Mouse (Mus musculus) natural killer cell, adult 2 months (primary cell): ENCODE measurements around the gene Hephl1.
"Not testable (repeated sequence)": the region's sequence is repeated elsewhere in the genome, so short reads cannot be mapped to it uniquely, and the experiment has no call there.

Experiments used
- DNase-seq, 2 experiments: peaks; one replicate each; pipeline ENCODE4 v3.0.0; 2022; ENCODE audit warnings: low spot score in 2 of 2

The Hephl1 gene

GRCm38 (mm10) chr9:15112008-15112407, at the start of gene Hephl1:
Gene Hephl1 (minus strand): TSS chr9:15112108.
- DNase-seq = no peak

GRCm38 (mm10) chr9:15149246-15149926, 37.5 kb upstream of the Hephl1 start:
- no peak for DNase-seq

DNA sequence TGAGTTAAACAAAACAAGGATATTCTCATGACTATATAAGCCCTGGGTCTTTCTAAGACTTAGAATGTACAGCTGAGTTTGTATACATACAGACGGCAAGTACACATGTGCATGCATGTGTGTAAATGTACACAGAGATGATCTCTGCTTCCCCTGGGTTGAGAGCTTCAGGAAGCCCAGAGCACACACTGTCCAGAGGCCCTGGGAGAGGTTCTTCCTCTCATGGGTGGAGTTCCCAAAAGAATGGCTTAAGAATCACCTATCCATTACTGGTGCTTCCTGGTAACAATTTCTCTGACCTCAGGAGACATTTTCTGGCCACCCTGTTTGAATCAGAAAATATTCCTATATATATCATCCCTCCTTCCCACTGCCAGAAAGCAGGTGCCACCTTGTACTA, 28.6 kb upstream of the Hephl1 start:
- DNase-seq = no peak

GRCm38 (mm10) chr9:15125897-15126296, 14.0 kb upstream of the Hephl1 start:
- no peak for DNase-seq

GRCm38 (mm10) chr9:15122431-15122830, 10.5 kb upstream of the Hephl1 start:
- no peak for DNase-seq

GRCm38 (mm10) chr9:15120841-15121358, 9.0 kb upstream of the Hephl1 start:
- DNase-seq = no peak

DNA sequence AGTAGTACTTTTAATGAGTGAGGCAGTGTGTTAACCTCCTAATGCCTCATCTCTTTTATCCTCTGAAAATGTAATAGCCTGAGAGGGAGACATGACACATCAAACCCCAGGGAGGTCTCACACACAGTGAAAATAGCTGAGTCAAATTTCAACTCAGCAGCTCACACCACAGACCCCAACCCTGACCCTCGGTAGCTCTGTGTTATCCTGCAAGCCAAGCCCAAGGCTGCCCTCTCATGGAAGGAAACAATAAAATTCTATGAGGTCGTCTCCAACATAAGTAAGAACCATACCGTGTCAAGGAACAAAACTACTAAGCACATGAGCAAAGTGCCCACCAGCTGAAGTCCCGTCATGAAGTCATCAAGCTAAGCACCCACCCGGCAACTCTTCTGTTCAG, 8.3 kb upstream of the Hephl1 start:
- no peak for DNase-seq

DNA sequence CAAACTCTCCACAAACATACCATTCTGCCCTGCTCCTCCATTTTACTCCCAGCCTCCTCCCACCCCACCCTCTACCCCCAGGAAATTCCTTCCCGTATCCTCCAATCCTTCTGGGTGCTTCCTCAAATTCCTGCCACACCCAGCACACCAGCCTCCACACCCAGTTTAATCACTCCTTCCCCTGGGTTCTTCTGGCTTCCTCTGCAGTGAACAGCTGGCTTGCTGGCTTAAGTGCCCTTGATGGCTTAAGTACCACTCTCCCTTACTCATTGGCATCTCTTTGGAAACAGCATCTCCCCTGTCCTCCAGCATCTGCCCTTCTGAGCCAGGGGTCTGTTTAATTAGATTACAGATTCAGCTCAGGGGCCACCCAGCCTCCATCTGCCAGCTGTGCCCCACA, 7.6 kb upstream of the Hephl1 start:
- DNase-seq = no peak

GRCm38 (mm10) chr9:15116165-15116564, 4.3 kb upstream of the Hephl1 start:
- DNase-seq = no peak

DNA sequence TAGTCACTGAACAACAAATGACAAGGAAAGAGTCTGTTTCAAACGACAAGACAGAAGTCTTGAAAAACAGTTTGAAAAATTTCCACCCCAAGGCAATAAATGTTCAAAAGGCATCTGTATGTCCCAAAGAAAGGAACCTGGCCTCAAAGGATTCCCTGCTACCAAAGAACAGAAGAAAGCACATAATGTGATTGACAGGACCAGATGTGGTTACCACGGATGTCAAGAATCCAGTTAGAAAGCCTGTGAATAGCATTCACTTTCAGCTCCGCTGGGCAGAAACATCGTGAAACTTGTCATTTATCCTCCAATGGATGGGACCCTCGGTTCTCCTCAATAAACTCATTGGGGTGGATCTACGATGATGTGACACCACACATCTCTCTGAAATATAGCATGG, 2.2 kb upstream of the Hephl1 start:
- DNase-seq = no peak

- DNase-seq = no peak
Observed at GRCm38 (mm10) chr9:15108101-15108500, 3.8 kb downstream of the Hephl1 start.

GRCm38 (mm10) chr9:15105136-15105535, 6.8 kb downstream of the Hephl1 start:
- DNase-seq = no peak

DNA sequence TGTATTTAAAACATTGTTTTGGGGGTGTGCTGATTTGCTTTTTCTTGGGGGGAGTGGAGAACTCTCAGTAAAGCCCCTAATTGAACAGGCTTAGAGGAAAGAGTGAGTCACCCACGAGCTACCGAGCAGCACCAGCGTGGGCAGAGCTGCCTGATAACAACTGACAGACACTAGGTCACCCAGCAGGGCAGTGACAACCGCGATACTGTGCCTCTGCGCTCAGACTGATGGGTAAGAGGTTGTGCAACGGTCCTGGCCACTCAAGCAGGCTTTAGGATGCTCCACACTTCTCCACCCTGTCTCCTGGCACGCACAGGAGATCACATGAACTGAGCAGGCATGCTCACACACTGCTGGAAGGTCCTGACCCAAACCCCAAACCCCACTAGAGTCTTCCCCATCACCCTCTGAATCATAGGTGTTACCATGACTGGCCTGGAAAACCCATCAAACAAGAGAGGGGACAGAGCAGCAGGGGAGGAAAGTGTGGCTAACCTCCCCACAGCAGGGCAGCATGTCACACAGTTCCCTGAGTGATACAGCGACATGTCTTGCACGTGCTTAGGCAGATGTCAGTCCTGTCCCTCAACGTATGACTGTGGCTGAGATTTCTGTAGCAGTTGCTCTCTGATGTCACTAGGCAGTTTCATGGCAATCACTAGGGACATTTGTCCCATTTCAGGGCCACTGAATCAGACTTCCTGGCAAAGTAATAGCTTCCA, 8.2 kb downstream of the Hephl1 start:
- no peak for DNase-seq

GRCm38 (mm10) chr9:15101531-15102161, 10.3 kb downstream of the Hephl1 start:
- DNase-seq = no peak

- DNase-seq = not testable (repeated sequence)
Observed at GRCm38 (mm10) chr9:15098421-15098820, 13.5 kb downstream of the Hephl1 start.

- no peak for DNase-seq
Observed at GRCm38 (mm10) chr9:15097172-15097571, 14.7 kb downstream of the Hephl1 start.

- DNase-seq = no peak
Observed at GRCm38 (mm10) chr9:15096161-15096560, 15.7 kb downstream of the Hephl1 start.

GRCm38 (mm10) chr9:15095206-15095605, 16.7 kb downstream of the Hephl1 start:
- no peak for DNase-seq

DNA sequence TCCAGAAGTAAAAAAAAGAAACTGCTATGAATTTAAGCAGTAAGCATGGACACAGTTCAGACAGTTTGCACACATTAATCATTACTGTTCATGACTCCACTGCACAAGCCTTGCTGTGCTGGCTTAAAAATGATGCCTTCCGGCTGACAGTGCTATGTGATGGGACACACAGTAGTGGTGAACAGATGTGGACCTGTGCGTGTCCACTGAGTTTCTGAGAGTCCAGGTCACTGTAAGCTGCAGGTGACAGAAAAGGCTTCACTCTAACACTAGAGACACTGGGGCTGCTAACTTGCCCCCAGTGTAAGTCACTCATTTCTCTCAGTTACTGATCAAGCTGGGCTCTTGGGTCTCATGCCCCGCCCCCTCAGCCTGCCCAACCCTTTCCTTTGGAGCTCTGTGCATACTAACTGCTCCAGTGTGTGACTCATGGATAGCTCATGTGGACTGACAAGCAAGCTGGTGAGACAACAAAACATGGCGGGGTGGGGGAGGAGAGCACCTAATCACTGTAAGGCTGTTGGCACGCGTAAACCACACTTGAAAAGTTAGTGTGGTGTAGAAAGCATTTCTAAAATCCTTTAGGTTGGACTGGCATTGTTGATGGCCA, 43.1 kb downstream of the Hephl1 start:
- DNase-seq = no peak

- DNase-seq = no peak
Observed at GRCm38 (mm10) chr9:15067995-15068685, 43.8 kb downstream of the Hephl1 start.

GRCm38 (mm10) chr9:15064176-15064575, 47.7 kb downstream of the Hephl1 start:
- no peak for DNase-seq

- no peak for DNase-seq
Observed at GRCm38 (mm10) chr9:15060847-15061246, 51.1 kb downstream of the Hephl1 start.
